In the genomic region with DNA sequence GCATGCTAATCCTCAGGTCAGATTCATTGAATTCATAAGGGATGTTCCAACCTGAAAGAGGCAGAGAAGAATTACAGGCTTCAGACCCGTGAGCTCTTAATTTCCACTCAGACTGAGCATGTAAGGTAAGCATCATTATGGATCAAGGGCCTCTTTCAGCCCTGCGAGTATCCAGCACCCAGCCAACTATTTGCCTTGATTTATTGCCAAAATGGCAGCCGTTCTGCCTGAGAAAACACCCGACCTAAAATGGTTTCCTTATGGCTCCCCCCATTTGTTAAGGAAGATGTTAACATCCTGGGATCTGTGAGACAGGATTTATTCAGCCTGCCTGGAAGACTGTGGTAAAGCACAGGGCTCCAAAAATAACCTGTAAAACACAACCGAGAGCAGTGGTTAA, we compare ENCODE assay signal across 24 mouse cellular contexts.
"Had no signal": no experiment of that assay in that cellular context is flagged by ENCODE, and none has a peak within 500 bp of the region (broad histone marks: within the 10 kb centered on the region; RNA-seq: fewer than 3 reads in every experiment).

No protein-coding gene starts in this region.

- H3K27me3 ChIP-seq: heart, embryonic 12.5 days; hindbrain, embryonic 13.5 days; hindbrain, embryonic 15.5 days; kidney, embryonic 15.5 days; limb, embryonic 13.5 days; limb, embryonic 15.5 days; liver, embryonic 12.5 days had no signal

- H3K9ac ChIP-seq: heart, embryonic 12.5 days; hindbrain, embryonic 13.5 days; hindbrain, embryonic 15.5 days; kidney, embryonic 15.5 days; limb, embryonic 13.5 days; limb, embryonic 15.5 days; liver, embryonic 12.5 days; liver, embryonic 14.5 days had no signal

- H3K4me1 ChIP-seq: heart, embryonic 10.5 days; heart, embryonic 12.5 days; hindbrain, embryonic 13.5 days; hindbrain, embryonic 15.5 days; kidney, embryonic 15.5 days; limb, embryonic 13.5 days; limb, embryonic 15.5 days; liver, embryonic 12.5 days had no signal

- H3K27ac ChIP-seq: heart, embryonic 10.5 days; hindbrain, embryonic 13.5 days; hindbrain, embryonic 15.5 days; hindbrain, postnatal 0 days; kidney, embryonic 15.5 days; kidney, postnatal 0 days; limb, embryonic 13.5 days; limb, embryonic 15.5 days; liver, embryonic 12.5 days; liver, embryonic 14.5 days had no signal

- H3K36me3 ChIP-seq: heart, embryonic 10.5 days; heart, embryonic 12.5 days; hindbrain, embryonic 13.5 days; hindbrain, embryonic 15.5 days; kidney, embryonic 15.5 days; limb, embryonic 13.5 days; limb, embryonic 15.5 days; liver, embryonic 12.5 days had no signal

- DNase-seq: gastrocnemius, postnatal 14 days; gastrocnemius, postnatal 36 days; heart, adult 18-20 months; heart, postnatal 10 days; kidney, adult 11 months; kidney, adult 2 months; kidney, adult 9 months; kidney, postnatal 14 days; kidney, postnatal 36 days; layer of hippocampus, adult 9-11 months; layer of hippocampus, postnatal 36 days; left cerebral cortex, postnatal 4 days had no signal

- H3K9me3 ChIP-seq: heart, embryonic 10.5 days; heart, embryonic 12.5 days; hindbrain, embryonic 13.5 days; hindbrain, embryonic 15.5 days; kidney, embryonic 15.5 days; limb, embryonic 13.5 days; limb, embryonic 15.5 days; liver, embryonic 12.5 days had no signal

- ATAC-seq: hindbrain, postnatal 0 days; intestine, embryonic 16.5 days; liver, embryonic 12.5 days had no signal

- H3K4me2 ChIP-seq: heart, embryonic 12.5 days; hindbrain, embryonic 13.5 days; hindbrain, embryonic 15.5 days; kidney, embryonic 15.5 days; limb, embryonic 13.5 days; limb, embryonic 15.5 days; liver, embryonic 12.5 days had no signal

- H3K4me3 ChIP-seq: heart, embryonic 10.5 days; heart, embryonic 12.5 days; hindbrain, embryonic 13.5 days; hindbrain, embryonic 15.5 days; kidney, embryonic 15.5 days; limb, embryonic 13.5 days; limb, embryonic 15.5 days; liver, embryonic 12.5 days had no signal
